Mouse (Mus musculus): ENCODE data around the gene Plekhd1. TPM values are rescaled to one million over a fixed set of nuclear protein-coding genes. Genes with fewer than 3 reads are reported as not detected.

The Plekhd1 gene
- total and polyA plus RNA-seq, 3 experiments, result 0.04 TPM; not detected in 2

DNA sequence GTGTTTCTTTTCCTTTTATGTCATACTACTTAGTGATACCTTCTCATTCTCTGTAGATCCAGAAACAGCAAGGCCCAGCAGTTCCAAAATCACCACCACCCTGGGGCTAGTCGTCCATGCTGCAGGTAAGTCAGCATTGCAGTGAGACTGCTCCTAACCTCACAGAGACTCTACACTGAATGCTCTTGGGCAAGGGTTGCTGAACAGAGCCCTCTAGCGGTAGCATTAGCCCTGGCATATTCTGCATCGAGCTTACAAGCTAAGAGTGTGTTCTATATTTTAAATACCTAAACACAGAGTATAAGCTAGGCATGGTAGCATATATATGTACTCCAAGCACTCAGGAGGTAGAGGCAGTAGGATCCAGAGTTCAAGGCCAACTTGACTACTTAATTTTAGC is 19.2 kb upstream of the Plekhd1 start:
- peak; percentile 79 for DNase-seq (ENCODE audit: low read depth, low spot score)
- no peaks in the 10 kb centered on the region for H3K9me3 ChIP-seq (replicated peaks; ENCODE audit: insufficient read depth, low read length)
- H3K27ac ChIP-seq (ENCODE audit: control insufficient read depth, low read depth, low read length), result no peak overlapping the region
- TF ChIP-seq SMC3 (IDR thresholded peaks at IDR 0.05; ENCODE audit: low read depth, low read length), result peak; percentile 59
- no peak for TF ChIP-seq EP300 (IDR thresholded peaks at IDR 0.05; ENCODE audit: low read depth in 1 of 2, low read length in 2 of 2)
- TF ChIP-seq JUND (IDR thresholded peaks at IDR 0.05; ENCODE audit: low read depth, low read length), result no peak
- peak; percentile 40 for TF ChIP-seq RAD21 (IDR thresholded peaks at IDR 0.05; ENCODE audit: low read depth, low read length)
- TF ChIP-seq CTCF (IDR thresholded peaks at IDR 0.05 in 2 of 3, conservative IDR thresholded peaks at IDR 0.05 in 1 of 3; ENCODE audit: control insufficient read depth in 1 of 3, insufficient read depth in 1 of 3, low read depth in 2 of 3, low read length in 3 of 3, poor library complexity in 1 of 3, severe bottlenecking in 1 of 3), result peak; percentile 81 to 96 (median 85)
- no peak for TF ChIP-seq POLR2A (IDR thresholded peaks at IDR 0.05; ENCODE audit: control insufficient read depth in 1 of 2, insufficient read depth in 1 of 2, low read depth in 1 of 2, low read length in 2 of 2, poor library complexity in 1 of 2)
- H3K4me1 ChIP-seq (ENCODE audit: control insufficient read depth in 1 of 2, insufficient read depth in 2 of 2, low read length in 2 of 2), result peaks cover 0 to under 1% of the 10 kb centered on the region in 2 experiments; a peak in 1 of 4 replicates
- H3K4me3 ChIP-seq (ENCODE audit: control insufficient read depth in 1 of 2, insufficient read depth in 1 of 2, low read depth in 2 of 2, low read length in 2 of 2), result no peak overlapping the region
- no peaks in the 10 kb centered on the region for H3K79me2 ChIP-seq (ENCODE audit: control insufficient read depth, insufficient read depth, low read length, poor library complexity)
- H3K27me3 ChIP-seq (ENCODE audit: control insufficient read depth in 1 of 2, insufficient read depth in 2 of 2, low read length in 2 of 2), result no peaks in the 10 kb centered on the region
- H3K36me3 ChIP-seq (ENCODE audit: control insufficient read depth in 1 of 2, insufficient read depth in 2 of 2, low read length in 2 of 2), result peaks cover 0 to 2% of the 10 kb centered on the region in 2 experiments; a peak in 2 of 4 replicates
- no peak overlapping the region for H3K9ac ChIP-seq (ENCODE audit: control insufficient read depth, low read depth, low read length, poor library complexity, severe bottlenecking)

DNA sequence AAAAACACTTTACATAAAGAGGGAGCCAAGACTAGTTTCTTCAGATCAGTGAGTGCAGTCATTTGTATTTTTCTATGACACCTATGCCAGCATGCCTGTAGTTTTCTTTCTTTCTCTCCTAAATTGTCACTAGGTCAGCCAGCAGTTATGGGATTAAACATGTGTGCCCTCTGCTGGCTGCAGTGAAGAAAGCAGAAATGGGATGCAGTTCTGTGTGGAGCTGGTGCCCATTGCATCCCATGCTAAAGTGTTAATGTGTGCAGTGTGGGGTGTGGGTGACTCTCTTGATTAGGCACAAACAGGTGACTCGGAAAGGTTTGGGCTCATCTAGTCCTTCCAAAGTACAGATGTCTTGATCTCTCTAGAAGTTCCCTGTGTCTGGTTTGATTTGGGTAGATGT is 11.1 kb upstream of the Plekhd1 start:
- Histone ChIP-seq H3K4me3 (ENCODE audit: control insufficient read depth in 1 of 2, insufficient read depth in 1 of 2, low read depth in 2 of 2, low read length in 2 of 2) (no peak overlapping the region), H3K36me3 (ENCODE audit: control insufficient read depth in 1 of 2, insufficient read depth in 2 of 2, low read length in 2 of 2) (peaks cover 0 to 11% of the 10 kb centered on the region in 2 experiments; a peak in 2 of 4 replicates), H3K27ac (ENCODE audit: control insufficient read depth, low read depth, low read length) (no peak overlapping the region)

DNA sequence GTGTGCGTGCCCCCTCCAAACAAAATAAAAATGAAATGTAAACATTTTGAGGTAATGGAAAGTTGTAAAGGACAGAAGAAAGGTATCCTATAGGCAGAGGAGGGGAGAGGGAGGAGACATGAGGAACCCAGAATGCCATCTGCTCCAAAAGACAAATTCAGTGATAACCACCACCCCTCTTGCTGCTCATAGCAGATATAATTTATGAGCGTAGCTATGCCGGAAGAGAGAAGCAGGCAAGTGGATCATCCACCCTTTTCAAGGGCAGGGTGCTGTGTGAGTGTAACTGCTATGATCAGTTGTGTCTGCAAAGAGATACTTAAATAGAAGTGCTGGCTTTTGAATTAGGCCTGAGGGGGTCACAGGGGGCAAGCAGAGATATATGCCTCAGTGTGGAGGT is 8.8 kb upstream of the Plekhd1 start:
- H3K9ac ChIP-seq (ENCODE audit: control insufficient read depth, low read depth, low read length, poor library complexity, severe bottlenecking), result no peak overlapping the region
- peaks cover 0 to 11% of the 10 kb centered on the region in 2 experiments; a peak in 2 of 4 replicates for H3K36me3 ChIP-seq (ENCODE audit: control insufficient read depth in 1 of 2, insufficient read depth in 2 of 2, low read length in 2 of 2)
- no peaks in the 10 kb centered on the region for H3K27me3 ChIP-seq (ENCODE audit: control insufficient read depth in 1 of 2, insufficient read depth in 2 of 2, low read length in 2 of 2)
- DNase-seq (ENCODE audit: low read depth, low spot score), result peak; percentile 74
- TF ChIP-seq EP300 (IDR thresholded peaks at IDR 0.05; ENCODE audit: low read depth in 1 of 2, low read length in 2 of 2) (peak; percentile 65 to 78), GATA1 (IDR thresholded peaks at IDR 0.05; ENCODE audit: low read depth, low read length) (peak; percentile 61), RCOR1 (IDR thresholded peaks at IDR 0.05; ENCODE audit: low read depth, low read length) (0 out of 2 replicates have a peak, but pooled peaks have one; percentile 24), TAL1 (IDR thresholded peaks at IDR 0.05; ENCODE audit: low read length) (peak; percentile 64), CHD2 (IDR thresholded peaks at IDR 0.05; ENCODE audit: low read length) (no peak), POLR2AphosphoS5 (IDR thresholded peaks at IDR 0.05; ENCODE audit: borderline replicate concordance, low read depth, low read length) (no peak), TCF12 (IDR thresholded peaks at IDR 0.05; ENCODE audit: low read depth, low read length) (peak; percentile 64; the same call in 1 of the 2 replicates), SIN3A (IDR thresholded peaks at IDR 0.05; ENCODE audit: low read length) (0 out of 2 replicates have a peak, but pooled peaks have one; percentile 21), HCFC1 (IDR thresholded peaks at IDR 0.05; ENCODE audit: low read depth, low read length) (0 out of 2 replicates have a peak, but pooled peaks have one; percentile 20), TBP (IDR thresholded peaks at IDR 0.05; ENCODE audit: low read depth, low read length) (no peak), ELF1 (IDR thresholded peaks at IDR 0.05; ENCODE audit: low read depth, low read length) (peak; percentile 52; the same call in 1 of the 2 replicates), POLR2AphosphoS2 (IDR thresholded peaks at IDR 0.05; ENCODE audit: low read length) (no peak), MYC (IDR thresholded peaks at IDR 0.05; ENCODE audit: low read depth, low read length) (0 out of 2 replicates have a peak, but pooled peaks have one; percentile 34)
- H3K4me1 ChIP-seq (ENCODE audit: control insufficient read depth in 1 of 2, insufficient read depth in 2 of 2, low read length in 2 of 2), result peaks cover 4 to 16% of the 10 kb centered on the region in 2 experiments
- H3K79me2 ChIP-seq (ENCODE audit: control insufficient read depth, insufficient read depth, low read length, poor library complexity), result no peaks in the 10 kb centered on the region
- H3K4me3 ChIP-seq (ENCODE audit: control insufficient read depth in 1 of 2, insufficient read depth in 1 of 2, low read depth in 2 of 2, low read length in 2 of 2), result no peak overlapping the region
- H3K9me3 ChIP-seq (replicated peaks; ENCODE audit: insufficient read depth, low read length), result no peaks in the 10 kb centered on the region
- H3K27ac ChIP-seq (ENCODE audit: control insufficient read depth, low read depth, low read length), result peak overlapping the region; percentile 66

More for the DNA sequence above, 11.1 kb upstream of the Plekhd1 start:
- DNase-seq (ENCODE audit: low read depth, low spot score), result peak; percentile 55
- no peaks in the 10 kb centered on the region for H3K79me2 ChIP-seq (ENCODE audit: control insufficient read depth, insufficient read depth, low read length, poor library complexity)
- peaks cover 4 to 10% of the 10 kb centered on the region in 2 experiments for H3K4me1 ChIP-seq (ENCODE audit: control insufficient read depth in 1 of 2, insufficient read depth in 2 of 2, low read length in 2 of 2)
- H3K27me3 ChIP-seq (ENCODE audit: control insufficient read depth in 1 of 2, insufficient read depth in 2 of 2, low read length in 2 of 2), result no peaks in the 10 kb centered on the region
- H3K9me3 ChIP-seq (replicated peaks; ENCODE audit: insufficient read depth, low read length), result no peaks in the 10 kb centered on the region
- peak; percentile 67 for TF ChIP-seq SMC3 (IDR thresholded peaks at IDR 0.05; ENCODE audit: low read depth, low read length)
- no peak for TF ChIP-seq MYB (IDR thresholded peaks at IDR 0.05; ENCODE audit: low read depth, low read length)
- TF ChIP-seq ZC3H11A (IDR thresholded peaks at IDR 0.05; ENCODE audit: low read depth, low read length), result 0 out of 2 replicates have a peak, but pooled peaks have one; percentile 4
- peak; percentile 49 for TF ChIP-seq RAD21 (IDR thresholded peaks at IDR 0.05; ENCODE audit: low read depth, low read length)
- no peak for TF ChIP-seq USF1 (IDR thresholded peaks at IDR 0.05; ENCODE audit: low read depth, low read length)
- peak; percentile 62 to 77 (median 64) for TF ChIP-seq CTCF (IDR thresholded peaks at IDR 0.05 in 2 of 3, conservative IDR thresholded peaks at IDR 0.05 in 1 of 3; ENCODE audit: control insufficient read depth in 1 of 3, insufficient read depth in 1 of 3, low read depth in 2 of 3, low read length in 3 of 3, poor library complexity in 1 of 3, severe bottlenecking in 1 of 3)
- H3K9ac ChIP-seq (ENCODE audit: control insufficient read depth, low read depth, low read length, poor library complexity, severe bottlenecking), result no peak overlapping the region
